Mouse (Mus musculus) left cerebral cortex, postnatal 10 days (tissue): ENCODE data around the gene Akap9. TPM values are rescaled to one million over a fixed set of nuclear protein-coding genes. Genes with fewer than 3 reads are reported as not detected.
"Not testable (repeated sequence)": the region's sequence is repeated elsewhere in the genome, so short reads cannot be mapped to it uniquely, and the experiment has no call there.

Source experiments
- DNase-seq, 2 experiments: peaks; one replicate each; pipeline ENCODE4 v3.0.0; 2021 to 2022; ENCODE audit warnings: low spot score in 2 of 2, mixed read lengths in 1 of 2; ENCODE audit errors: extremely low spot score in 1 of 2
- intact Hi-C: fragments of 180-260 bp; cut with DNase I; formaldehyde crosslinking; loops from one replicate; pipeline ENCODE4 v1.15.1; 2025
- total RNA-seq, 2 experiments: library from RNA; stranded (reverse); gene quantifications; 2 replicates each; pipeline ENCODE4 v1.2.3; 2021

Gene Akap9
- total RNA-seq, 2 experiments from 2014 or later: 107 to 117 TPM

GRCm38 (mm10) chr5:3954541-3954940 lies 26.7 kb downstream of the Akap9 start:
- intact Hi-C loops: no loop called here

GRCm38 (mm10) chr5:3961286-3961685 lies 33.4 kb downstream of the Akap9 start:
- DNase-seq: no peak
- intact Hi-C loops: loop anchor here (10.0 kb wide), 1 partner anchor 136 kb away; no protein-coding TSS in a partner anchor

More at GRCm38 (mm10) chr5:3954541-3954940, 26.7 kb downstream of the Akap9 start:
- no peak for DNase-seq

- DNase-seq: no peak
- intact Hi-C loops: loop anchor here (10.0 kb wide), 1 partner anchor 144 kb away; no protein-coding TSS in a partner anchor
Observed at GRCm38 (mm10) chr5:3968415-3968814, 40.6 kb downstream of the Akap9 start.

- no peak for DNase-seq
- intact Hi-C loops: loop anchor here (10.0 kb wide), 1 partner anchor 144 kb away; no protein-coding TSS in a partner anchor
Observed at GRCm38 (mm10) chr5:3969114-3969513, 41.3 kb downstream of the Akap9 start.

- DNase-seq: no peak
- intact Hi-C loops: loop anchor here (10.0 kb wide), 1 partner anchor 94 kb away; no protein-coding TSS in a partner anchor
Observed at GRCm38 (mm10) chr5:3970936-3971335, 43.1 kb downstream of the Akap9 start.

- DNase-seq: no peak
- intact Hi-C loops: loop anchor here (10.0 kb wide), 1 partner anchor 91 kb away; no protein-coding TSS in a partner anchor
Observed at GRCm38 (mm10) chr5:3973764-3974163, 45.9 kb downstream of the Akap9 start.

- intact Hi-C loops: loop anchor here (10.0 kb wide), 1 partner anchor 90 kb away; no protein-coding TSS in a partner anchor
- DNase-seq: no peak
Observed at GRCm38 (mm10) chr5:3974896-3975295, 47.0 kb downstream of the Akap9 start.

GRCm38 (mm10) chr5:3976111-3976510 lies 48.3 kb downstream of the Akap9 start:
- intact Hi-C loops: loop anchor here (10.0 kb wide), 1 partner anchor 89 kb away; no protein-coding TSS in a partner anchor

GRCm38 (mm10) chr5:3977904-3978303 lies 50.0 kb downstream of the Akap9 start:
- intact Hi-C loops: loop anchor here (10.0 kb wide), 1 partner anchor 87 kb away; no protein-coding TSS in a partner anchor

More at GRCm38 (mm10) chr5:3976111-3976510, 48.3 kb downstream of the Akap9 start:
- no peak for DNase-seq

GRCm38 (mm10) chr5:3989608-3990007 lies 61.8 kb downstream of the Akap9 start:
- no peak for DNase-seq
- intact Hi-C loops: no loop called here

More at GRCm38 (mm10) chr5:3977904-3978303, 50.0 kb downstream of the Akap9 start:
- no peak for DNase-seq

GRCm38 (mm10) chr5:3990499-3990898 lies 62.6 kb downstream of the Akap9 start:
- intact Hi-C loops: no loop called here
- DNase-seq: no peak

GRCm38 (mm10) chr5:4004531-4005469 lies 76.9 kb downstream of the Akap9 start:
- intact Hi-C loops: no loop called here
- DNase-seq: no peak

GRCm38 (mm10) chr5:4006606-4007005 lies 78.8 kb downstream of the Akap9 start:
- intact Hi-C loops: no loop called here
- no peak for DNase-seq

- intact Hi-C loops: no loop called here
- no peak for DNase-seq
Observed at GRCm38 (mm10) chr5:4008266-4008665, 80.4 kb downstream of the Akap9 start.

GRCm38 (mm10) chr5:4009540-4009939 lies 81.7 kb downstream of the Akap9 start:
- intact Hi-C loops: no loop called here
- DNase-seq: no peak

GRCm38 (mm10) chr5:4017646-4018045 lies 89.8 kb downstream of the Akap9 start:
- intact Hi-C loops: not testable (repeated sequence)

GRCm38 (mm10) chr5:4019377-4019776 lies 91.5 kb downstream of the Akap9 start:
- no peak for DNase-seq
- intact Hi-C loops: no loop called here

More at GRCm38 (mm10) chr5:4017646-4018045, 89.8 kb downstream of the Akap9 start:
- not testable (repeated sequence) for DNase-seq

- DNase-seq: no peak
- intact Hi-C loops: no loop called here
Observed at GRCm38 (mm10) chr5:4020018-4020417, 92.2 kb downstream of the Akap9 start.

GRCm38 (mm10) chr5:4023186-4023585 lies 95.3 kb downstream of the Akap9 start:
- no peak for DNase-seq
- intact Hi-C loops: no loop called here
